Mouse (Mus musculus) G1E (cell line): Measurements from ENCODE around the gene Kdm2b. TPM values are rescaled to one million over a fixed set of nuclear protein-coding genes. Genes with fewer than 3 reads are reported as not detected.

Experiments used
- ATAC-seq: 2 replicates; pipeline ENCODE4 v1.8.0; 2016; ENCODE audit warnings: mild to moderate bottlenecking; ENCODE audit not compliant: insufficient number of reproducible peaks, poor library complexity, low FRiP score, severe bottlenecking; ENCODE audit errors: extremely low read depth
- DNase-seq: peaks from one replicate; pipeline ENCODE4 v3.0.0; 2012; ENCODE audit warnings: low spot score
- H3K27me3 ChIP-seq: 2 replicates; pipeline ENCODE4 v1.6.1; 2012; ENCODE audit warnings: mild to moderate bottlenecking, low read length, inconsistent platforms; ENCODE audit not compliant: insufficient read depth
- H3K36me3 ChIP-seq: replicated peaks from 2 replicates; pipeline ENCODE3; 2012; ENCODE audit warnings: mild to moderate bottlenecking, inconsistent platforms
- H3K4me1 ChIP-seq: 2 replicates; pipeline ENCODE4 v1.6.1; 2012; ENCODE audit warnings: low read depth, low read length, inconsistent platforms, mixed read lengths; ENCODE audit not compliant: insufficient read depth
- H3K4me3 ChIP-seq: 2 replicates; pipeline ENCODE4 v1.5.1; 2012; ENCODE audit warnings: low read depth, mild to moderate bottlenecking, inconsistent platforms, low read length, moderate library complexity, mixed read lengths
- H3K9me3 ChIP-seq: replicated peaks from 2 replicates; pipeline ENCODE4 v1.6.1; 2012; ENCODE audit warnings: inconsistent platforms
- CTCF ChIP-seq: IDR thresholded peaks from 2 replicates; pipeline ENCODE4 v1.5.1; 2012; ENCODE audit warnings: low read depth, low read length, inconsistent platforms, mixed read lengths
- GATA1 ChIP-seq: IDR thresholded peaks from 2 replicates; pipeline ENCODE4 v1.6.1; 2012; ENCODE audit warnings: borderline replicate concordance, low read length, inconsistent platforms, mixed read lengths
- GATA2 ChIP-seq: IDR thresholded peaks from 2 replicates; pipeline ENCODE4 v1.6.1; 2012; ENCODE audit warnings: low read depth, low read length, inconsistent platforms, borderline replicate concordance
- POLR2AphosphoS5 ChIP-seq: IDR thresholded peaks from 2 replicates; pipeline ENCODE4 v1.6.1; 2012; ENCODE audit warnings: low read depth, low read length, inconsistent platforms; ENCODE audit not compliant: insufficient replicate concordance
- TAL1 ChIP-seq: conservative IDR thresholded peaks from 2 replicates; pipeline ENCODE4 v1.6.1; 2012; ENCODE audit warnings: low read depth, low read length, inconsistent platforms, mixed read lengths
- polyA plus RNA-seq: library from polyadenylated mRNA; stranded (reverse); fragments of >175 nt; gene quantifications from 2 replicates; pipeline ENCODE4 v1.2.3, GENCODE M21; 2012
- total RNA-seq, 2 experiments: library from RNA; stranded (forward) in 1 of 2; stranded (reverse) in 1 of 2; fragments of 200-1000 nt in 1 of 2; fragments of >200 nt in 1 of 2; fragmentation: Nextera tagmentation in 1 of 2; gene quantifications; 2 replicates each; pipeline ENCODE4 v1.2.3; 2014 to 2017

Gene Kdm2b
- total and polyA plus RNA-seq, 3 experiments, result 17.5 to 38.4 (median 27.0) TPM

GRCm38 (mm10) chr5:122894821-122895220 lies 94.8 kb downstream of the Kdm2b start:
- ATAC-seq (no peak), DNase-seq (no peak)
- H3K4me1 ChIP-seq, result peaks cover 8% of the 10 kb centered on the region
- no peak for TF ChIP-seq GATA1
- no peak for TF ChIP-seq POLR2AphosphoS5
- no peak for TF ChIP-seq GATA2
- no peak for TF ChIP-seq TAL1
- TF ChIP-seq CTCF, result no peak
- H3K36me3 ChIP-seq, result peaks cover 10% of the 10 kb centered on the region
- no peak overlapping the region for H3K4me3 ChIP-seq
- H3K9me3 ChIP-seq, result no peaks in the 10 kb centered on the region
- peaks cover 5% of the 10 kb centered on the region for H3K27me3 ChIP-seq

GRCm38 (mm10) chr5:122894007-122894637 lies 95.5 kb downstream of the Kdm2b start:
- H3K27me3 ChIP-seq, result peaks cover 2% of the 10 kb centered on the region
- TF ChIP-seq CTCF (peak; percentile 61), GATA2 (no peak)
- peaks cover 13% of the 10 kb centered on the region for H3K36me3 ChIP-seq
- H3K4me1 ChIP-seq, result peaks cover 4% of the 10 kb centered on the region
- no peak overlapping the region for H3K4me3 ChIP-seq
- ATAC-seq (no peak), DNase-seq (no peak)
- H3K9me3 ChIP-seq, result no peaks in the 10 kb centered on the region

GRCm38 (mm10) chr5:122893270-122893669 lies 96.4 kb downstream of the Kdm2b start:
- DNase-seq (no peak), ATAC-seq (no peak)
- Histone ChIP-seq H3K4me1 (no peaks in the 10 kb centered on the region; the same call in 1 of the 2 replicates), H3K36me3 (peaks cover 20% of the 10 kb centered on the region), H3K4me3 (no peak overlapping the region), H3K9me3 (no peaks in the 10 kb centered on the region), H3K27me3 (no peaks in the 10 kb centered on the region)
- TF ChIP-seq POLR2AphosphoS5 (no peak), TAL1 (no peak), CTCF (no peak), GATA2 (no peak), GATA1 (no peak)

GRCm38 (mm10) chr5:122890396-122890795 lies 99.2 kb downstream of the Kdm2b start:
- DNase-seq (no peak), ATAC-seq (no peak)
- TF ChIP-seq POLR2AphosphoS5, result no peak
- no peak for TF ChIP-seq TAL1
- TF ChIP-seq GATA1, result no peak
- TF ChIP-seq CTCF, result no peak
- TF ChIP-seq GATA2, result no peak
- Histone ChIP-seq H3K4me1 (no peaks in the 10 kb centered on the region; the same call in 1 of the 2 replicates), H3K4me3 (no peak overlapping the region), H3K36me3 (peaks cover 32% of the 10 kb centered on the region), H3K9me3 (no peaks in the 10 kb centered on the region), H3K27me3 (no peaks in the 10 kb centered on the region)

- Histone ChIP-seq H3K4me3 (no peak overlapping the region), H3K27me3 (no peaks in the 10 kb centered on the region), H3K4me1 (no peaks in the 10 kb centered on the region; the same call in 1 of the 2 replicates), H3K9me3 (no peaks in the 10 kb centered on the region), H3K36me3 (peaks cover 32% of the 10 kb centered on the region)
- ATAC-seq, result no peak
- TF ChIP-seq CTCF (no peak), GATA2 (no peak), TAL1 (no peak), GATA1 (no peak)
- DNase-seq, result no peak
Observed at GRCm38 (mm10) chr5:122888612-122889214, 100.9 kb downstream of the Kdm2b start.

GRCm38 (mm10) chr5:122887926-122888611 lies 101.6 kb downstream of the Kdm2b start:
- Histone ChIP-seq H3K9me3 (no peaks in the 10 kb centered on the region), H3K4me1 (no peaks in the 10 kb centered on the region; the same call in 1 of the 2 replicates), H3K4me3 (no peak overlapping the region), H3K27me3 (no peaks in the 10 kb centered on the region), H3K36me3 (peaks cover 34% of the 10 kb centered on the region)
- DNase-seq, result no peak
- no peak for TF ChIP-seq CTCF
- no peak for TF ChIP-seq TAL1
- no peak for ATAC-seq
